Mouse (Mus musculus) thymus, postnatal 14 days (tissue): ENCODE results near the gene Olfr773.
"Not testable (repeated sequence)": the region's sequence is repeated elsewhere in the genome, so short reads cannot be mapped to it uniquely, and the experiment has no call there.

Experiments
- DNase-seq: peaks from one replicate; pipeline ENCODE4 v3.0.0; 2021

The Olfr773 gene

GRCm38 (mm10) chr10:129187319-129187718, at the start of gene Olfr773:
Olfr773 (minus strand) TSS chr10:129187419.
- DNase-seq: not testable (repeated sequence)

- DNase-seq: no peak
Observed at GRCm38 (mm10) chr10:129235904-129236303, 48.7 kb upstream of the Olfr773 start, which contains the start of gene Olfr774. Olfr774 (plus strand) TSS chr10:129236204.

GRCm38 (mm10) chr10:129230737-129231136, 43.5 kb upstream of the Olfr773 start:
- DNase-seq: no peak

- DNase-seq: not testable (repeated sequence)
Observed at GRCm38 (mm10) chr10:129177821-129178220, 9.4 kb downstream of the Olfr773 start, which contains the start of gene Olfr772. Olfr772 (minus strand) TSS chr10:129177921.

GRCm38 (mm10) chr10:129164651-129165050, 22.6 kb downstream of the Olfr773 start, which contains the start of gene Olfr771:
Olfr771 (minus strand) TSS chr10:129164751.
- no peak for DNase-seq

GRCm38 (mm10) chr10:129138898-129139297, 48.3 kb downstream of the Olfr773 start, which contains the start of gene Olfr770:
Olfr770 (minus strand) TSS chr10:129138998.
- DNase-seq: no peak
